Mouse (Mus musculus) limb, embryonic 13.5 days (tissue): ENCODE measurements around the gene Serpini1. TPM values are rescaled to one million over a fixed set of nuclear protein-coding genes. Genes with fewer than 3 reads are reported as not detected.

Experiments used
- ATAC-seq: fragments of 200-750 bp; cut with Nextera tagmentation; 2 replicates; pipeline ENCODE4 v1.8.0; 2017; ENCODE audit warnings: low read depth, moderate number of reproducible peaks, moderate TSS enrichment; ENCODE audit not compliant: low FRiP score
- H3K27ac ChIP-seq: fragments of 300-500 bp; sonication (generic); 2 replicates; pipeline ENCODE4 v1.5.1; 2015; ENCODE audit warnings: inconsistent platforms, mild to moderate bottlenecking, moderate library complexity
- H3K27me3 ChIP-seq: fragments of 300-500 bp; sonication (generic); 2 replicates; pipeline ENCODE4 v1.6.1; 2015; ENCODE audit warnings: mild to moderate bottlenecking, inconsistent platforms
- H3K36me3 ChIP-seq: fragments of 300-500 bp; sonication (generic); 2 replicates; pipeline ENCODE4 v1.6.1; 2015; ENCODE audit warnings: inconsistent platforms, mild to moderate bottlenecking, moderate library complexity
- H3K4me1 ChIP-seq: fragments of 300-500 bp; sonication (generic); 2 replicates; pipeline ENCODE4 v1.6.1; 2015; ENCODE audit warnings: inconsistent platforms
- H3K4me2 ChIP-seq: fragments of 300-500 bp; sonication (generic); replicated peaks from 2 replicates; pipeline ENCODE4 v1.6.1; 2015; ENCODE audit warnings: inconsistent platforms, mild to moderate bottlenecking, moderate library complexity
- H3K4me3 ChIP-seq: fragments of 300-500 bp; sonication (generic); 2 replicates; pipeline ENCODE4 v1.5.1; 2015; ENCODE audit warnings: moderate library complexity, mild to moderate bottlenecking, inconsistent platforms
- H3K9ac ChIP-seq: fragments of 300-500 bp; sonication (generic); 2 replicates; pipeline ENCODE4 v1.6.1; 2015; ENCODE audit warnings: mild to moderate bottlenecking, inconsistent platforms
- H3K9me3 ChIP-seq: fragments of 300-500 bp; sonication (generic); 2 replicates; pipeline ENCODE4 v1.6.1; 2016; ENCODE audit warnings: inconsistent platforms
- WGBS: fragments of 180-500 bp; shearing (Covaris S2); methylation state at CpG from one replicate; pipeline ENCODE4 v1.1.7; 2015; 5-methylcytosine and 5-hydroxymethylcytosine counted together
- polyA plus RNA-seq: library from polyadenylated mRNA; unstranded; fragments of >200 nt; fragmentation: Nextera tagmentation; extraction: Ambion mirVana; gene quantifications from 2 replicates; pipeline ENCODE4 v1.2.1, GENCODE M21; 2015

The Serpini1 gene
- polyA plus RNA-seq, 1 experiment from 2014 or later = 8.6 TPM

DNA sequence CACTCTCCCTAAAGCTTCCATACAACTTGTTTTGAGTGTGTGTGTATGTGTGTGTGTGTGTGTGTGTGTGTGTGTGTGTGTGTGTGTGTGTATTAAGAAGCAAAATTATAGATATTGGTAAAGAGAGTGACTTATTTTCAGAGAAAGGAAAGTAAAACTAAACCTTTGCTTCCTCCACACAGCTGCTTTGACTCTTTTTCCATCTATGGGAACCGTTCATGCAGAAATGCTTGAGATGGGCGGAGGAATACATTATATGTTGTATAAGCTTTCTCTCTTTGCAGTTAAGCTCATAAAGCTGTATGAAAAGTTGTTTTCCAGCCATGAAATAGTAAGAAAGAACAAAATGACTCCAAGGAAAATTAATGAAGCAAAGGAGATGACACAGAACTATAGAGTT is 16.7 kb downstream of the Serpini1 start:
- Histone ChIP-seq H3K9ac (no peak overlapping the region), H3K9me3 (no peaks in the 10 kb centered on the region), H3K4me1 (no peaks in the 10 kb centered on the region), H3K4me3 (no peak overlapping the region), H3K4me2 (no peak overlapping the region), H3K27me3 (no peaks in the 10 kb centered on the region), H3K27ac (no peak overlapping the region), H3K36me3 (no peaks in the 10 kb centered on the region)
- WGBS = 81% methylated on average over 2 of the region's 2 CpGs
- ATAC-seq = no peak

DNA sequence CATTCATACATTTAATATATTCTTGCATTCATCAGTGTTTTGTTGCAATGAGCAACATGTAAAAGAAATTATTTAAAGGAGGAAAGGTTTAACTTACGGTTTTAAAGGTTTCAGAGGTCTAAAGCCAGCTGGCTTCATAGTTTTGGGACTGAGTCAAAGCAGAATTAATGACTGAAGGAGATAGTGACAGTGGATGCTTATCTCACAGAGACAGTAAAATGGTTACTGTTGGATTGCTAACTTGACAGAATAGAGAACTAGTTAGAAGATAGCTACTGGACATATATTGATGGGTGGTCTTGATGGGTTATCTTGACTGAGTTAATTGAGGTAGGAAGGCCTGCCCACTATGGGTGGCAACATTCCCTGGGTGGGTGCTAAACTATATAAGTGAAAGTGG is 18.2 kb downstream of the Serpini1 start:
- no peak overlapping the region for H3K27ac ChIP-seq
- 86% methylated on average over 1 of the region's 1 CpGs for WGBS
- H3K9me3 ChIP-seq = no peaks in the 10 kb centered on the region
- no peak overlapping the region for H3K9ac ChIP-seq
- H3K4me2 ChIP-seq = no peak overlapping the region
- no peaks in the 10 kb centered on the region for H3K4me1 ChIP-seq
- H3K4me3 ChIP-seq = no peak overlapping the region
- no peaks in the 10 kb centered on the region for H3K36me3 ChIP-seq
- no peak for ATAC-seq
- H3K27me3 ChIP-seq = no peaks in the 10 kb centered on the region

DNA sequence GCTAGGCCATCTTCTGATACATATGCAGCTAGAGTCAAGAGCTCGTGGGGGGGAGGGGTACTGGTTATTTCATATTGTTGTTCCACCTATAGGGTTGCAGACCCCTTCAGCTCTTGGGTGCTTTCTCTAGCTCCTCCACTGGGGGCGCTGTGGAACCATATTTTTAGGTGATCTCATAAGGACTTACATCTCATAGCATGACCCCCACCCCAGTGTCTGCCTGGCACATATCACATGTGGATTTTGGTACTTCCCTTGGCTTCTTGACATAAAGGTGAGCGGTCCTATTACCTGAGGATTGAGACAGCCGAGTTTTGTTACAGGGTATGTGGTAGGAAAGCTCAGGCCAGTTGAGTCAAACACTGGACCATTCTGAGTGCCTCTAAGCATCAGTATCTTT is 22.0 kb downstream of the Serpini1 start:
- WGBS = 50% methylated on average over 4 of the region's 4 CpGs
- H3K27ac ChIP-seq = no peak overlapping the region
- no peaks in the 10 kb centered on the region for H3K4me1 ChIP-seq
- H3K4me3 ChIP-seq = no peak overlapping the region
- no peak for ATAC-seq
- no peak overlapping the region for H3K4me2 ChIP-seq
- no peak overlapping the region for H3K9ac ChIP-seq
- H3K36me3 ChIP-seq = no peaks in the 10 kb centered on the region
- H3K27me3 ChIP-seq = no peaks in the 10 kb centered on the region
- H3K9me3 ChIP-seq = no peaks in the 10 kb centered on the region

DNA sequence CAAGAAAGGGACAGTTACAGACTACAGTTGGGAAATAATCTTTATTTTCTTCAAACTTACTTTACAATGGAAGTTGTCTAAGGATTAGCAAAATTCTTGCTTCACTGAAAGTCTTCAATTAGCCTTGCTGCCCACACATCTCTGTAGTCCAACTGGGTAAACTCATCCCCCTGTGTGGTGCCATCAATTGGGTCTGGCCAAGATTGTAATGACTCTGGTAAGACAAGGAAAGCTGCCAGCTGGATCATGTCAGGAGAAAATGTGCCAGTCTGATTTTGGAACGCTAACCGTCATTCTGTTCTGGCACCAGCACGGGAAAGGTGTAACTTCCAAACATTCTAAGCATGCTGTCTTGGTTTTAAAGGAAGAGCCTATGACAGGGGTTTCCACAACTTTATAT is 25.9 kb downstream of the Serpini1 start:
- no peak overlapping the region for H3K9ac ChIP-seq
- H3K27me3 ChIP-seq = no peaks in the 10 kb centered on the region
- WGBS = 92% methylated on average over 3 of the region's 3 CpGs

DNA sequence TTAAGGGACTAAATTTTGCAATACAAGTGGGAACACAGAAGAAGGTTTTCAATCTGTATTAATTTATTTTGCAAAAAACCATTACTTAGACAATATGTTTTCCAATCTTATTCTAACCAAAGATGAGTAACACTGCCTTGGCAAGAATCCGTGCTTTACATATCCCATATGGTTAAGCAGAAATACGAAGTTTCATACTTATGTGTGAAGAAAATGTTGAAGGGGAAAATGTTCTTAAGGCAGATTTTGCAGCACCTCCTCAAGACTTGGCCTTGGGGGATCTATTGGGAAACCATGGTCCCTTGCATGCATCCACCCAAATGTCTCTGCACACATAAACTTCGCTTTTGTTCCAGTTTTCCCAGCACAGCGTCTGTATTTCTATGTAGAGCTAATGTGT is 27.6 kb downstream of the Serpini1 start:
- ATAC-seq = no peak
- Histone ChIP-seq H3K4me1 (no peaks in the 10 kb centered on the region), H3K9me3 (no peaks in the 10 kb centered on the region), H3K27ac (no peak overlapping the region), H3K27me3 (no peaks in the 10 kb centered on the region), H3K9ac (no peak overlapping the region), H3K4me3 (no peak overlapping the region), H3K4me2 (no peak overlapping the region), H3K36me3 (no peaks in the 10 kb centered on the region)
- WGBS = 90% methylated on average over 4 of the region's 4 CpGs

More for the DNA sequence above, 25.9 kb downstream of the Serpini1 start:
- Histone ChIP-seq H3K27ac (no peak overlapping the region), H3K4me1 (no peaks in the 10 kb centered on the region), H3K9me3 (no peaks in the 10 kb centered on the region), H3K4me3 (no peak overlapping the region), H3K4me2 (no peak overlapping the region), H3K36me3 (no peaks in the 10 kb centered on the region)
- no peak for ATAC-seq

DNA sequence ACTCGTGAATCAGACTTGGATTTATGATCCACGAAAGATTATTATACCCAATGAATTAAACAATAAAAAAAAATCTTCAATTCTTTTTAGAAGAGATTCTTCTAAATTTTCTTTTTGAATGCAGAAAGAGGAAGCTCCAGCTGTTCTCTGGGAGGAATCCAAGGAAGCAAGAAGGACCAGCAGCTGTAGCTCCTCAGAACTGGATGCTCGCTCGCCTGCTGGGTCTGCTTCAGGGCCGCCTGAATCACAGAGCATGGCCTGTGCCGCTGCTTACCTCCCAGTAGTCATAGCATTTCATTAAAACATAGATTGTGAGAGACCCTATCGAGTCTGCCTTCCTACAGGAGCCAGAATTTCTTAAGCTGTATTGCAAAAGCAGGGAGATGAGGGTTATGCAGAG is 53.7 kb downstream of the Serpini1 start:
- no peaks in the 10 kb centered on the region for H3K9me3 ChIP-seq
- no peak overlapping the region for H3K27ac ChIP-seq
- WGBS = 82% methylated on average over 7 of the region's 7 CpGs
- no peaks in the 10 kb centered on the region for H3K36me3 ChIP-seq
- H3K9ac ChIP-seq = no peak overlapping the region
- H3K27me3 ChIP-seq = no peaks in the 10 kb centered on the region
- no peak overlapping the region for H3K4me2 ChIP-seq
- no peaks in the 10 kb centered on the region for H3K4me1 ChIP-seq
- no peak for ATAC-seq
- H3K4me3 ChIP-seq = no peak overlapping the region

DNA sequence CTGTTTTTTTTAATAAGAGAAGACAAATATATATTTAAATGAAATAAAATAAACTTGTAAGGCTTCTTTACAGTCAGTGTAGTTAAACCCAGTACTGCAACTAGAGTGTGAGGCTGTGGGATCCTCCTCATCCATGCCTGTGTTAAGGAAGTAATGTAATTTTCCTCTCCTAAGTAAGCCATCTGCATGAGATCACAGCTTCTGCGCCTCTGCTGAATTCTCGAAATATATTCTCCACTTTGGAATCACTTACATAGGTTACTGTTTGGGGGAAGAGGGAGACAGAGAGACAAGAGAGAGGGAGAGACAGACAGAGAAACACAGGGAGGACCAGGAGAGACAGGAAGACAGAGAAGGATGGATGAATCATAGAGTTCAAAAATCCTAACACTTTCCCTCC is 67.3 kb downstream of the Serpini1 start:
- Histone ChIP-seq H3K4me1 (no peaks in the 10 kb centered on the region), H3K4me2 (no peak overlapping the region), H3K27me3 (no peaks in the 10 kb centered on the region), H3K27ac (no peak overlapping the region), H3K9ac (no peak overlapping the region), H3K9me3 (no peaks in the 10 kb centered on the region), H3K4me3 (no peak overlapping the region), H3K36me3 (no peaks in the 10 kb centered on the region)
- 93% methylated on average over 2 of the region's 2 CpGs for WGBS
- ATAC-seq = no peak

DNA sequence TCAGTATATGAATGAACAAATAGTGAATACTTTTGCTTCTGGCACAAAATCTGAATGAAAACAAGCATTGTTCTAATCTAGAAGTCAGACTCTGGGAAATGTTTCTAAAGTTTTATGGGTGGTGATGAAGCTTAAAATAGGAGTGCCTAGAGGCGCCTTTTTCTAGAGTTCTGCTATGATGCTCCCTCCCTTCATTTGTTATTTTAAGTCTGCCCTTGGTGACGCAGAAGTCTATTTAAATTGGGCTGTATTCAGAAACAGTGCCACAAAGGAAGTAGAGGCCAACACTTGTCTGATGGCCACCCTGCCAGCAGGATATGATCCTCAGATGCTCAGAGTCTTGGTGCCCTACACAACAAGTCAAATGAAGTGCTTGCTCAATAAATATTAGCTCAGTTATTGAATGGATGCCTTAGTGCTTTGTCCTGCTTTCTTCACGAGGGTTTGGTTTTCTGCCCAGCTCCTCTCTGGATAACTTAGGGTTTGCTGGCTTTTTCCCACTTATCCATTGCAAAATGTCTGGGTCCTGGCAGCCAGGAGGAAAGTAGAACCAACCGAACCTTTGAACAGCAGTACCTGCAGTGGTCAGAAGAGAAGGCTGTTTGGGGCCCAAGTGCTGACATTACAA is 73.8 kb downstream of the Serpini1 start:
- Histone ChIP-seq H3K9ac (no peak overlapping the region), H3K4me2 (no peak overlapping the region), H3K36me3 (no peaks in the 10 kb centered on the region), H3K4me3 (no peak overlapping the region), H3K27me3 (no peaks in the 10 kb centered on the region), H3K4me1 (peaks cover 22% of the 10 kb centered on the region), H3K9me3 (no peaks in the 10 kb centered on the region), H3K27ac (no peak overlapping the region; the same call in 1 of the 2 replicates)
- 51% methylated on average over 4 of the region's 4 CpGs for WGBS
- no peak for ATAC-seq

DNA sequence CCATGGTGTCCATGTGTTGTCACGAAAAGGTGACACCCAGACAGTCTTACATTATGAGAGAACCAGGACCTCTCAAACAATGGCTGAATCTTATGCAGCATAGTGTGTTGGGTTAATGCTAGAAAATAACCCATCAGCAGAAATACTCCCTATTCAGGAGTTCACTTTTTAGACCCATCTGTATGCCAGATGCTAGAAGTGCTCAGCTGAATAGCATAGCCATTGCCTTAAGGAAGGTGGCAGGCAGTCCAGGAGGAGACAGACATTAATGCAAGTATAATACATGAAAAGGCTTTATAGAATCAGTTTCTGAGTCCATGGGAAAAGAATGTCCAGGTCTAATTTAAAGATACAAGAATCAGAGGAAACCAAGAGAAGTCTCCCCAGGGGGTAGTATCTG is 75.9 kb downstream of the Serpini1 start:
- Histone ChIP-seq H3K4me2 (no peak overlapping the region), H3K4me1 (peaks cover 22% of the 10 kb centered on the region), H3K4me3 (no peak overlapping the region), H3K36me3 (no peaks in the 10 kb centered on the region), H3K27ac (no peak overlapping the region), H3K27me3 (no peaks in the 10 kb centered on the region), H3K9ac (no peak overlapping the region), H3K9me3 (no peaks in the 10 kb centered on the region)
- WGBS = 80% methylated on average over 1 of the region's 1 CpGs
- peak; percentile 63; the same call in 1 of the 2 replicates for ATAC-seq

DNA sequence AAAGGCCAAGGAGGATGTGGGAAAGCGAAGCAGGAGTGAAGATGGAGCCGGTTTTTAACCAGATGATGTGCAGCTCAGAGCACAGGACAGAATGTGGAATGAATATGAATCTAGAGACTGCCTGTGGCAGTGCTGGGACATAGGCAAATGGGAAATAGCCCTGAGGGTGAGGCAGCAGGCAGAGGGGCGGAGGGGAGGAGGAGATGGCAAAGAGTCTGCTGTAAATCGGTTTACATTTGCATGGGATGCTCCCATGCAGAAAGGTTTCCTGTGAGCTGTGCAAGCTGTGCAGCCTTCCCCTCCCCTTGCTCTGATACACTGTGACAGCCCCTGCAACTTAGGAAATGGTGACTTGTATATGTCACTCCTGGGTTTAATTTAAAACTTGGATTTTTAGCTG is 76.3 kb downstream of the Serpini1 start:
- ATAC-seq = no peak
- Histone ChIP-seq H3K4me1 (peaks cover 22% of the 10 kb centered on the region), H3K27me3 (no peaks in the 10 kb centered on the region), H3K36me3 (no peaks in the 10 kb centered on the region), H3K9me3 (no peaks in the 10 kb centered on the region), H3K9ac (no peak overlapping the region), H3K27ac (no peak overlapping the region), H3K4me2 (no peak overlapping the region), H3K4me3 (no peak overlapping the region)
- 39% methylated on average over 4 of the region's 4 CpGs for WGBS

DNA sequence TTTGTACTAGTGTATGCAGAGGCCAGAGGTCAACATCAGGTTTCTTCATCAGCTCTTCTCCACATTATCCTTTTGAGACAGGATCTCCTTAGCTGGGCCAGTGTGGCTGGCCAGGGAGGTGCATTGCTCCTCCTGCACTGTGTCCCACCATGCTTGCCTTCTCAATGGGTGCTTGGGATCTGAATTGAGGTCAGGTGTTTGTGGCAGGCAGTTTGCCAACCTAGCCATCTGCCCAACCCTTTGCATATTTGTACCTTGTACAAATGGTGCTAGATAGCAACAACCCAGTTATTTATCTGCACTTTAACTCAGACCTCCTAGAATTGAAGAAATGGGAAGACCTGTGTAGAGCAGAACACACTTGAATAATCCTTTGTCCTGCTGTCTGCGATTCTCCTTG is 78.3 kb downstream of the Serpini1 start:
- Histone ChIP-seq H3K9ac (no peak overlapping the region), H3K27ac (no peak overlapping the region), H3K9me3 (no peaks in the 10 kb centered on the region), H3K4me3 (no peak overlapping the region), H3K4me2 (no peak overlapping the region), H3K36me3 (no peaks in the 10 kb centered on the region), H3K4me1 (peaks cover 17% of the 10 kb centered on the region), H3K27me3 (no peaks in the 10 kb centered on the region)
- WGBS = 92% methylated on average over 1 of the region's 1 CpGs
- no peak for ATAC-seq

DNA sequence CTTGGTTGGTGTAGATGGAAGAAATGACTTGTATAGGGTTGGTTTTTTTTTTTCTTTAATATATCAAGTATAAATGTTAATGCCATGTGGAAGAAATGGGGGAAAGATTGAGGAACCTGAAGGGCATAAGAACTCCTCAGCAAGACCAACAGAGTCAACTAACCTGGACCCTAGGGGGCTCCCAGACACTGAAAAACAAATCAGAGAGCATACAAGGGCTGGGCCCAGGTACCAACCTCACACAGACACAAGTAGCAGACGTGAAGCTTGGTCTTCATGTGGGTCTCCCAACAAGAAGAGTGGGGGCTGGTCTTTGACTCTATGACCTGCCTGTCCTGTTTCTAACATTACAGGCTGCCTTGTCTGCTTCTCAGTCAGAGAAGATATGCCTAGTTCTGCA is 82.2 kb downstream of the Serpini1 start:
- Histone ChIP-seq H3K36me3 (no peaks in the 10 kb centered on the region), H3K4me2 (no peak overlapping the region), H3K27ac (no peak overlapping the region), H3K4me3 (no peak overlapping the region), H3K4me1 (no peaks in the 10 kb centered on the region), H3K9me3 (no peaks in the 10 kb centered on the region), H3K9ac (no peak overlapping the region), H3K27me3 (no peaks in the 10 kb centered on the region)
- ATAC-seq = no peak
- 41% methylated on average over 1 of the region's 1 CpGs for WGBS

DNA sequence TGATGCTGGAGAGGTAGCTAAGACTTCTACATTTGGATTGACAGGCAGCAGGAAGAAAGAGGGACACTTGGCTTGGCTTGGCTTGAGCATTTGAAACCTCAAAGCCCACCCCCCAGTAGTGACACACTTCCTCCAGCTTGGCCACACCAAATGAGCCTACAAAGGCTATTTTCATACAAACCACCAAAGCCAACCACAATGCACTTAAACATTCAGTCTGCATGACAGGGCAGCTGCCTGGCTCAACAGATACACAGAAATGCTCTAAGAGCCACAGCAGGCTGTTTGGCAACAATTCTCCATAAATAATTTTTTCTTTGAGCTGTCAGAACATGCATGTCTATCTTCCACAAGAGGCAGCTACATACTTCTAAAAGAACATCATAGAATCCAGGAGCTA is 90.2 kb downstream of the Serpini1 start:
- Histone ChIP-seq H3K4me1 (no peaks in the 10 kb centered on the region), H3K27ac (no peak overlapping the region), H3K36me3 (no peaks in the 10 kb centered on the region), H3K9ac (no peak overlapping the region), H3K9me3 (no peaks in the 10 kb centered on the region), H3K4me3 (no peak overlapping the region), H3K4me2 (no peak overlapping the region), H3K27me3 (no peaks in the 10 kb centered on the region)
- ATAC-seq = no peak
